Mouse (Mus musculus) erythroblast, adult 5-6 weeks (primary cell): ENCODE results near the gene Colgalt1. TPM values are rescaled to one million over a fixed set of nuclear protein-coding genes. Genes with fewer than 3 reads are reported as not detected.

Source experiments
- ATAC-seq: replicated peaks from 2 replicates; pipeline ENCODE4 v1.8.0; 2016; ENCODE audit warnings: moderate number of reproducible peaks, mild to moderate bottlenecking, moderate TSS enrichment, inconsistent platforms; ENCODE audit not compliant: poor library complexity, low FRiP score, severe bottlenecking
- total RNA-seq, 2 experiments: library from RNA; stranded (forward) in 1 of 2; stranded (reverse) in 1 of 2; fragments of 150-400 nt in 1 of 2; fragments of 200-764, 138-1000 nt in 1 of 2; gene quantifications; 2 replicates each; pipeline versions ENCODE4 v1.2.3 to v1.2.4; 2015 to 2017; ENCODE audit warnings: low replicate concordance in 2 of 2

Colgalt1 gene
- total RNA-seq, 2 experiments from 2014 or later, result 9.8 to 10.8 TPM

GRCm38 (mm10) chr8:71588762-71589161 is 22.0 kb upstream of the Colgalt1 start:
- ATAC-seq, result no peak

- no peak for ATAC-seq
Observed at GRCm38 (mm10) chr8:71591017-71591416, 19.8 kb upstream of the Colgalt1 start.

- peak; percentile 85 for ATAC-seq
Observed at GRCm38 (mm10) chr8:71591471-71592373, 19.1 kb upstream of the Colgalt1 start, which contains the start of gene Pgls. Pgls (plus strand) TSS chr8:71592176.

- no peak for ATAC-seq
Observed at GRCm38 (mm10) chr8:71592374-71593170, 18.2 kb upstream of the Colgalt1 start.

GRCm38 (mm10) chr8:71593556-71594323 is 17.1 kb upstream of the Colgalt1 start:
- ATAC-seq, result no peak

- no peak for ATAC-seq
Observed at GRCm38 (mm10) chr8:71594324-71594722, 16.5 kb upstream of the Colgalt1 start.

- ATAC-seq, result peak; percentile 68
Observed at GRCm38 (mm10) chr8:71595862-71596261, 14.9 kb upstream of the Colgalt1 start.

- no peak for ATAC-seq
Observed at GRCm38 (mm10) chr8:71596384-71596783, 14.4 kb upstream of the Colgalt1 start.

GRCm38 (mm10) chr8:71596798-71597197 is 14.0 kb upstream of the Colgalt1 start:
- no peak for ATAC-seq

GRCm38 (mm10) chr8:71597451-71597850 is 13.3 kb upstream of the Colgalt1 start, which contains the start of gene Fam129c:
Fam129c (plus strand) TSS chr8:71597648.
- no peak for ATAC-seq

GRCm38 (mm10) chr8:71598375-71598774 is 12.4 kb upstream of the Colgalt1 start:
- no peak for ATAC-seq

GRCm38 (mm10) chr8:71598841-71599240 is 12.0 kb upstream of the Colgalt1 start:
- no peak for ATAC-seq

GRCm38 (mm10) chr8:71601939-71602665 is 8.7 kb upstream of the Colgalt1 start:
- no peak for ATAC-seq

GRCm38 (mm10) chr8:71602666-71603334 is 8.0 kb upstream of the Colgalt1 start:
- ATAC-seq, result no peak

GRCm38 (mm10) chr8:71604021-71604420 is 6.8 kb upstream of the Colgalt1 start:
- no peak for ATAC-seq

GRCm38 (mm10) chr8:71612141-71612540 is 1.3 kb downstream of the Colgalt1 start:
- ATAC-seq, result no peak

- ATAC-seq, result no peak
Observed at GRCm38 (mm10) chr8:71613418-71613817, 2.6 kb downstream of the Colgalt1 start.

GRCm38 (mm10) chr8:71619786-71620185 is 9.0 kb downstream of the Colgalt1 start:
- no peak for ATAC-seq

- no peak for ATAC-seq
Observed at GRCm38 (mm10) chr8:71625088-71625487, 14.3 kb downstream of the Colgalt1 start.
